Mouse (Mus musculus) intestine, postnatal 0 days (tissue): ENCODE data around the gene Cdyl2. TPM values are rescaled to one million over a fixed set of nuclear protein-coding genes. Genes with fewer than 3 reads are reported as not detected.

Source experiments
- ATAC-seq: fragments of 200-750 bp; cut with Nextera tagmentation; 2 replicates; pipeline ENCODE4 v1.8.0; 2017; ENCODE audit warnings: mild to moderate bottlenecking, moderate TSS enrichment, moderate library complexity
- H3K27ac ChIP-seq: fragments of 300-500 bp; sonication (generic); 2 replicates; pipeline ENCODE4 v1.5.1; 2014; ENCODE audit warnings: mild to moderate bottlenecking, low read depth, low read length, moderate library complexity
- H3K27me3 ChIP-seq: fragments of 300-500 bp; sonication (generic); replicated peaks from 2 replicates; pipeline ENCODE4 v1.6.1; 2014; ENCODE audit warnings: low read length, mixed read lengths; ENCODE audit not compliant: control insufficient read depth, insufficient read depth
- H3K36me3 ChIP-seq: fragments of 300-500 bp; sonication (generic); 2 replicates; pipeline ENCODE4 v1.6.1; 2014; ENCODE audit warnings: mild to moderate bottlenecking, moderate library complexity; ENCODE audit not compliant: control insufficient read depth, insufficient read depth
- H3K4me1 ChIP-seq: fragments of 300-500 bp; sonication (generic); replicated peaks from 2 replicates; pipeline ENCODE4 v1.6.1; 2014; ENCODE audit warnings: antibody characterized with exemption, low read length, mixed read lengths; ENCODE audit not compliant: control insufficient read depth, insufficient read depth
- H3K4me2 ChIP-seq: fragments of 300-500 bp; sonication (generic); replicated peaks from 2 replicates; pipeline ENCODE4 v1.6.1; 2014; ENCODE audit warnings: low read depth, mild to moderate bottlenecking, moderate library complexity
- H3K4me3 ChIP-seq: fragments of 300-500 bp; sonication (generic); 2 replicates; pipeline ENCODE4 v1.5.1; 2014; ENCODE audit warnings: low read depth, low read length
- H3K9ac ChIP-seq: fragments of 300-500 bp; sonication (generic); 2 replicates; pipeline ENCODE4 v1.6.1; 2014; ENCODE audit warnings: mild to moderate bottlenecking, low read depth, low read length
- H3K9me3 ChIP-seq: fragments of 300-500 bp; sonication (generic); 2 replicates; pipeline ENCODE4 v1.6.1; 2016; ENCODE audit warnings: mixed run types; ENCODE audit not compliant: control insufficient read depth
- CTCF ChIP-seq: sonication (generic); IDR thresholded peaks from 2 replicates; pipeline ENCODE4 v1.5.1; 2016; ENCODE audit warnings: low read depth, mild to moderate bottlenecking, control low read depth, antibody characterized with exemption, moderate library complexity
- WGBS: fragments of 180-500 bp; shearing (Covaris S2); extraction: QIAGEN DNeasy Blood & Tissue Kit; methylation state at CpG from one replicate; pipeline ENCODE4 v1.1.7; 2014; 5-methylcytosine and 5-hydroxymethylcytosine counted together
- polyA plus RNA-seq: library from polyadenylated mRNA; unstranded; fragments of >200 nt; fragmentation: Nextera tagmentation; extraction: Ambion mirVana; gene quantifications from 2 replicates; pipeline ENCODE4 v1.2.1, GENCODE M21; 2015

Cdyl2 gene
- polyA plus RNA-seq, 1 experiment from 2014 or later: 2.8 TPM

DNA sequence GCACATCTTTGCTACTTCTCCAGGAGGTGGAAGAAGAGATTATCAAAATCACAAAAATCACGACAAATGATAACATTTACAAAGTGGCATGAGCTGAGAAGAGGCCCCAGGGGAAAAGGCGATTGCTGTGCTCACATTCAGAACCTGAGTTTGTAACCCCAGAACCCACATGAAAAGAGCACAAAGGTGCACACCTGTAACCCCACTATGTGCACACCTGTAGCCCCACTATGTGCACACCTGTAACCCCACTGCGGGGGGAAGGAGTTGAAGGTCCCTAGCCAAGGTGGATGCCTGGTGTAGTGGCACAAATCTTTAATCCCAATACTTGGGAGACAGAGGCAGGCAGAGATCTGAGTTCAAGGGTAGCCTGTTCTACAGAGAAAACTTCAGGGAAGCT, 23.4 kb upstream of the Cdyl2 start:
- ATAC-seq: no peak

DNA sequence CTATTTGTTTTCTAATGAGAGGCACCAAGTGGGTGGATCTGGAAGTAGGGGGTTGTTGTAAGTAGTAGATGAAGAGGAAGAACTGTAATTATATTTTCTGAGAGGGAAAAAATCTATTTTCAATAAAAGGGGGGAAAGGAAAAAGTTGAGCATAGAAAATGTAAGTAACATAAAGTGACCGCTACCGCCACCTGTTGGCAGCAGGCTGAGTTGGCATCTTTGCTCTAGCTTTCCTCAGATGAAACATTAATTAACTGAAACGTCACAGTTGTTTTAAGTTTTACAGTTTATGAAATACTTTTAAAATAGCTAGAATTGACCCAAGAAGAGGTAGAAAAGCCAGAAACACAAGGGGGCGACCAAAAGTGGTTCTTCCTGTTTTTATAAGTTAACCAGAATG, 22.8 kb upstream of the Cdyl2 start:
- ATAC-seq: no peak

More for the DNA sequence above, 23.4 kb upstream of the Cdyl2 start:
- Histone ChIP-seq H3K4me2 (no peak overlapping the region), H3K9me3 (no peaks in the 10 kb centered on the region), H3K36me3 (no peaks in the 10 kb centered on the region), H3K4me1 (no peaks in the 10 kb centered on the region), H3K27ac (no peak overlapping the region), H3K4me3 (no peak overlapping the region), H3K27me3 (no peaks in the 10 kb centered on the region), H3K9ac (no peak overlapping the region)
- WGBS: 67% methylated on average over 3 of the region's 3 CpGs
- no peak for TF ChIP-seq CTCF

DNA sequence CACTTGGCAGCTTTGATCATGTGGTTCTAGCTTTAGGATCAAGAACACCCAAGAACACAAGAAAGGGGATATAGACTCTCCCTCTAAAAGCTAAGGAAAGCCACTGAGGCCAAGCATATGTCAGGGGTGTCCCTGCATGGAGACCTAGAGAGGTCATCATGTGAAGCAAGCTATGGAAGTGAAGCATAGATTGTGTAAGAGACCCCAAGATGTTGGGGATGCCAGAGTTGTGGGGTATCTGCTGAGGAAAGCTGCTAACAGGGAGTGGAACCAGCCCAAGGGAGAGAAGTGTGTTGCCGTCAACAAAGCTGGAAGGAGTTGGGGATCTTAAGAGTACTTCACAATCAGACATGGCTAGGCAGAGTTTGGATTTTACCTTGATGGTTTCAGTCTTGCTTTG, 7.9 kb upstream of the Cdyl2 start:
- H3K4me2 ChIP-seq: no peak overlapping the region
- no peak overlapping the region for H3K9ac ChIP-seq
- H3K4me1 ChIP-seq: no peaks in the 10 kb centered on the region
- TF ChIP-seq CTCF: no peak
- no peak for ATAC-seq
- 95% methylated on average over 1 of the region's 1 CpGs for WGBS
- H3K36me3 ChIP-seq: no peaks in the 10 kb centered on the region
- H3K27me3 ChIP-seq: 0 out of 2 replicates have a peak, but pooled peaks cover 4% of the 10 kb centered on the region
- H3K4me3 ChIP-seq: no peak overlapping the region
- no peak overlapping the region for H3K27ac ChIP-seq
- H3K9me3 ChIP-seq: no peaks in the 10 kb centered on the region

More for the DNA sequence above, 22.8 kb upstream of the Cdyl2 start:
- TF ChIP-seq CTCF: peak; percentile 73
- Histone ChIP-seq H3K4me2 (no peak overlapping the region), H3K4me3 (no peak overlapping the region), H3K27me3 (no peaks in the 10 kb centered on the region), H3K27ac (no peak overlapping the region), H3K9ac (no peak overlapping the region), H3K4me1 (no peaks in the 10 kb centered on the region), H3K9me3 (no peaks in the 10 kb centered on the region), H3K36me3 (no peaks in the 10 kb centered on the region)
- 12% methylated on average over 4 of the region's 4 CpGs for WGBS

DNA sequence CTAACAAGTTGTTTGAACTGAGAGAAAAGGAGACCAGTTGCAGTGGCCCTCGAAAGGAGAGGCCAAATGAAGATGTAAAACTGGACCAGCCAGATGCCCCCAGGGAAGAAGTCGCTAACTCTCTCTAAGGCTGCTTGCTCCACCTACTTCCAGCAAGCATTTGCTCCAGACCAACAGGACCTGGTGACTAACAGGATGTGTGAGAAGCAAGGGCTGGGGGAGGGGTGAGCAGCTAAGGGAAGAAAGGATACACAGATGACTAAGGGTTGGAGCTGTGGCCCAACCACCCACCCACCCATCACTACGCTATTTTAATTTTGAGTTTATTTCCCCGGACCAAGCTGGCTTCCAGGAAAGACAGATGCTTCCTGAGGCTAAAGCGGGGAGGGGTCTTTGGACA, 2.5 kb upstream of the Cdyl2 start:
- H3K36me3 ChIP-seq: no peaks in the 10 kb centered on the region
- H3K9ac ChIP-seq: no peak overlapping the region
- H3K9me3 ChIP-seq: no peaks in the 10 kb centered on the region
- no peak overlapping the region for H3K4me3 ChIP-seq
- no peak overlapping the region for H3K27ac ChIP-seq
- 60% methylated on average over 5 of the region's 5 CpGs for WGBS
- H3K27me3 ChIP-seq: peaks cover 19% of the 10 kb centered on the region; the same call in 1 of the 2 replicates
- H3K4me2 ChIP-seq: no peak overlapping the region
- no peak for ATAC-seq
- no peak for TF ChIP-seq CTCF
- H3K4me1 ChIP-seq: no peaks in the 10 kb centered on the region

DNA sequence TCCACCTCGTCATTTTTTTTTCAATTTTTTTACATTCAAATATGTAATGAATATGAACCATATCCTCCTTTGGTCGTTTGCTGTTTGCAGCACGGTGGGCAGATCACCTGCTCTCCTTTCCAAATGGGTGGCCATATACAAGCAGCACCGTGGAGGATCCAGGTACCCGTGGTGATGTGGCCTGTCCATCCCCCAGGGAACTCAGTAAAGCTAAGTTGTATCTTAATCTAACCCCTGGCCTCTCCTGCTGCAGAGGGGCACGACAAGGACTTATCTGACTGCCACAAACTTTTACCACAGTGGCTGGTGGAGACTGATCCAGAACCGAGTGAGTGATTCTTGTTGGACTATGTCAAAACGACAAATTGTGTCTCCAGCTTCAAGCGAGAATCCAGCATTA, 1.4 kb upstream of the Cdyl2 start:
- H3K4me3 ChIP-seq: no peak overlapping the region
- no peak for ATAC-seq
- H3K4me2 ChIP-seq: no peak overlapping the region
- TF ChIP-seq CTCF: no peak
- no peak overlapping the region for H3K9ac ChIP-seq
- no peaks in the 10 kb centered on the region for H3K9me3 ChIP-seq
- WGBS: 61% methylated on average over 9 of the region's 9 CpGs
- no peak overlapping the region for H3K27ac ChIP-seq
- H3K4me1 ChIP-seq: no peaks in the 10 kb centered on the region
- H3K27me3 ChIP-seq: peaks cover 19% of the 10 kb centered on the region; the same call in 1 of the 2 replicates
- H3K36me3 ChIP-seq: no peaks in the 10 kb centered on the region

DNA sequence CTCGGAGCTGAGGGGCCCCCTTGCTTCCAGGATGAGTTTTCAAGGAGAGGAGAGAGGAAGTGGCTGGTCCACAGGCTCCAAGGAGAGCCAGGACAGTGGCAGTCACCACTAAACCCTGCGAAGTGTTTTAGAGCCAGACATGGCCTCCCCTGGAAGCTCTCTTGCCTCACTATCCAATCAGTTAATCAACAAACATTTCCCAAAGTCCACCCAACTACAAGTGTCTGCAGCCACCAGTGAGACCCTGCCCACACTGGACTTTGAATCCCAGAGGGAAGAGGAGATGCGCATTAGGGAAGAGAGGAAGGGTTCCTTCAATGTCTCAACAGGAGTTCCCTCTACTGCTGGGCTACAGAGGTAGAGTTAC, 840 bp upstream of the Cdyl2 start:
- no peak for TF ChIP-seq CTCF
- ATAC-seq: no peak
- Histone ChIP-seq H3K9ac (peak overlapping the region; percentile 68; the same call in 1 of the 2 replicates), H3K27me3 (peaks cover 19% of the 10 kb centered on the region; the same call in 1 of the 2 replicates), H3K4me3 (peak overlapping the region; percentile 84), H3K9me3 (no peaks in the 10 kb centered on the region), H3K4me2 (peak overlapping the region; percentile 85), H3K4me1 (no peaks in the 10 kb centered on the region), H3K36me3 (no peaks in the 10 kb centered on the region), H3K27ac (no peak overlapping the region)
- 22% methylated on average over 3 of the region's 3 CpGs for WGBS
